Mouse (Mus musculus) kidney, adult 9 months (tissue): ENCODE results near the gene Col25a1.

Source experiments
- DNase-seq: peaks from one replicate; pipeline ENCODE4 v3.0.0; 2022

Gene Col25a1

GRCm38 (mm10) chr3:130131201-130131600, at the start of gene Col25a1:
Col25a1 (plus strand) TSS chr3:130131501.
- DNase-seq, result no peak

GRCm38 (mm10) chr3:130083312-130083711, 48.0 kb upstream of the Col25a1 start:
- DNase-seq, result no peak

GRCm38 (mm10) chr3:130086372-130087080, 44.8 kb upstream of the Col25a1 start:
- DNase-seq, result no peak

GRCm38 (mm10) chr3:130087466-130087865, 43.8 kb upstream of the Col25a1 start:
- DNase-seq, result no peak

GRCm38 (mm10) chr3:130088654-130089053, 42.6 kb upstream of the Col25a1 start:
- DNase-seq, result no peak

- DNase-seq, result no peak
These were observed 40.8 kb upstream of the Col25a1 start for GRCm38 (mm10) chr3:130090460-130090859.

GRCm38 (mm10) chr3:130094125-130094704, 37.1 kb upstream of the Col25a1 start:
- no peak for DNase-seq

- peak; percentile 42 for DNase-seq
These were observed 36.0 kb upstream of the Col25a1 start for GRCm38 (mm10) chr3:130095160-130095781.

- DNase-seq, result peak; percentile 18
These were observed 27.8 kb upstream of the Col25a1 start for GRCm38 (mm10) chr3:130103486-130103885.

- DNase-seq, result no peak
These were observed 26.8 kb upstream of the Col25a1 start for GRCm38 (mm10) chr3:130104471-130104870.

GRCm38 (mm10) chr3:130116886-130117285, 14.4 kb upstream of the Col25a1 start:
- DNase-seq, result no peak

- DNase-seq, result no peak
These were observed 3.5 kb upstream of the Col25a1 start for GRCm38 (mm10) chr3:130127840-130128239.

GRCm38 (mm10) chr3:130128564-130128963, 2.7 kb upstream of the Col25a1 start:
- DNase-seq, result no peak

GRCm38 (mm10) chr3:130129635-130130206, 1.6 kb upstream of the Col25a1 start:
- no peak for DNase-seq

- DNase-seq, result no peak
These were observed 5.9 kb downstream of the Col25a1 start for GRCm38 (mm10) chr3:130137204-130137603.

GRCm38 (mm10) chr3:130137640-130138039, 6.3 kb downstream of the Col25a1 start:
- DNase-seq, result no peak

GRCm38 (mm10) chr3:130145874-130146273, 14.6 kb downstream of the Col25a1 start:
- DNase-seq, result no peak

- no peak for DNase-seq
These were observed 16.5 kb downstream of the Col25a1 start for GRCm38 (mm10) chr3:130147827-130148226.

- DNase-seq, result no peak
These were observed 17.9 kb downstream of the Col25a1 start for GRCm38 (mm10) chr3:130149180-130149579.

- DNase-seq, result no peak
These were observed 21.8 kb downstream of the Col25a1 start for GRCm38 (mm10) chr3:130153117-130153516.

GRCm38 (mm10) chr3:130157551-130157950, 26.2 kb downstream of the Col25a1 start:
- no peak for DNase-seq

- DNase-seq, result no peak
These were observed 28.6 kb downstream of the Col25a1 start for GRCm38 (mm10) chr3:130159906-130160305.

GRCm38 (mm10) chr3:130160902-130161301, 29.6 kb downstream of the Col25a1 start:
- no peak for DNase-seq
